Mouse (Mus musculus): Measurements from ENCODE around the gene Pdcd1lg2. TPM values are rescaled to one million over a fixed set of nuclear protein-coding genes. Genes with fewer than 3 reads are reported as not detected.

Pdcd1lg2 gene
- polyA plus RNA-seq, 1 experiment = not detected

- DNase-seq = no peak
Measured at GRCm38 (mm10) chr19:29372621-29373020, 38.1 kb upstream of the Pdcd1lg2 start.

GRCm38 (mm10) chr19:29373438-29373837 lies 37.3 kb upstream of the Pdcd1lg2 start:
- TF ChIP-seq POLR2A (IDR thresholded peaks at IDR 0.05; ENCODE audit: borderline replicate concordance, insufficient read depth, low read length) (no peak), CTCF (IDR thresholded peaks at IDR 0.05; ENCODE audit: borderline replicate concordance, insufficient read depth, low read depth, low read length) (no peak)
- WGBS = 43% methylated on average over 11 of the region's 11 CpGs
- H3K4me3 ChIP-seq (replicated peaks; ENCODE audit: insufficient read depth, low read depth, low read length) = peak overlapping the region; percentile 40
- H3K27me3 ChIP-seq (ENCODE audit: control insufficient read depth, insufficient read depth, low read length) = no peaks in the 10 kb centered on the region
- no peak for DNase-seq
- H3K4me1 ChIP-seq (ENCODE audit: control insufficient read depth, insufficient read depth, low read length) = no peaks in the 10 kb centered on the region
- no peak overlapping the region for H3K27ac ChIP-seq (ENCODE audit: insufficient read depth, low read length)

More at GRCm38 (mm10) chr19:29372621-29373020, 38.1 kb upstream of the Pdcd1lg2 start:
- H3K27ac ChIP-seq (ENCODE audit: insufficient read depth, low read length) = no peak overlapping the region
- TF ChIP-seq CTCF (IDR thresholded peaks at IDR 0.05; ENCODE audit: borderline replicate concordance, insufficient read depth, low read depth, low read length) (no peak), POLR2A (IDR thresholded peaks at IDR 0.05; ENCODE audit: borderline replicate concordance, insufficient read depth, low read length) (no peak)
- no peaks in the 10 kb centered on the region for H3K27me3 ChIP-seq (ENCODE audit: control insufficient read depth, insufficient read depth, low read length)
- H3K4me1 ChIP-seq (ENCODE audit: control insufficient read depth, insufficient read depth, low read length) = no peaks in the 10 kb centered on the region
- WGBS = 82% methylated on average over 3 of the region's 3 CpGs
- no peak overlapping the region for H3K4me3 ChIP-seq (replicated peaks; ENCODE audit: insufficient read depth, low read depth, low read length)

- TF ChIP-seq POLR2A (IDR thresholded peaks at IDR 0.05; ENCODE audit: borderline replicate concordance, insufficient read depth, low read length) = no peak
- TF ChIP-seq CTCF (IDR thresholded peaks at IDR 0.05; ENCODE audit: borderline replicate concordance, insufficient read depth, low read depth, low read length) = no peak
- no peaks in the 10 kb centered on the region for H3K4me1 ChIP-seq (ENCODE audit: control insufficient read depth, insufficient read depth, low read length)
- no peak overlapping the region for H3K4me3 ChIP-seq (replicated peaks; ENCODE audit: insufficient read depth, low read depth, low read length)
- H3K27ac ChIP-seq (ENCODE audit: insufficient read depth, low read length) = no peak overlapping the region
- WGBS = 92% methylated on average over 9 of the region's 9 CpGs
- no peaks in the 10 kb centered on the region for H3K27me3 ChIP-seq (ENCODE audit: control insufficient read depth, insufficient read depth, low read length)
- no peak for DNase-seq
Measured at GRCm38 (mm10) chr19:29374947-29375346, 35.8 kb upstream of the Pdcd1lg2 start.

DNA sequence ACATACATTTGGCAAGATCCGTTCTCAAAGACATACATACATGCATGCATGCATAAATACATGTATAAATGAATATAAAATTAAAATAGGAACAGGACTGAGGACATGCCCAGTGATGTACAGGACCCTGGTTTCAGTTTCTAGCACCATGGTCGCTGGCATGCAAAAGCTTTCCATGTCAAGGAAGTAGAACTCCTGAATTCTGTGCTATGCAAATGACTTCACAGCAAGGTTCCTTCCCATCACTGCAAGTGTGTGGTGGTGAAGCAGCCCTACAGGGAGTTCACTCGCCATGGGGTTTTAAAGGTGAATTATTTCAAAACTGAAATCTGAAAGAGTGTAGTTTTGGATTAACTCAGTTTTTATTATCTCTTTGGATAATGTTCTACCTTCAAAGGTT lies 34.3 kb upstream of the Pdcd1lg2 start:
- no peak for TF ChIP-seq CTCF (IDR thresholded peaks at IDR 0.05; ENCODE audit: borderline replicate concordance, insufficient read depth, low read depth, low read length)
- TF ChIP-seq POLR2A (IDR thresholded peaks at IDR 0.05; ENCODE audit: borderline replicate concordance, insufficient read depth, low read length) = no peak
- Histone ChIP-seq H3K27ac (ENCODE audit: insufficient read depth, low read length) (no peak overlapping the region), H3K4me3 (replicated peaks; ENCODE audit: insufficient read depth, low read depth, low read length) (no peak overlapping the region), H3K4me1 (ENCODE audit: control insufficient read depth, insufficient read depth, low read length) (no peaks in the 10 kb centered on the region), H3K27me3 (ENCODE audit: control insufficient read depth, insufficient read depth, low read length) (no peaks in the 10 kb centered on the region)
- DNase-seq = no peak
- WGBS = 75% methylated on average over 3 of the region's 3 CpGs

GRCm38 (mm10) chr19:29379839-29380603 lies 30.7 kb upstream of the Pdcd1lg2 start:
- Histone ChIP-seq H3K4me1 (ENCODE audit: control insufficient read depth, insufficient read depth, low read length) (no peaks in the 10 kb centered on the region), H3K4me3 (replicated peaks; ENCODE audit: insufficient read depth, low read depth, low read length) (no peak overlapping the region), H3K27me3 (ENCODE audit: control insufficient read depth, insufficient read depth, low read length) (no peaks in the 10 kb centered on the region), H3K27ac (ENCODE audit: insufficient read depth, low read length) (no peak overlapping the region)
- DNase-seq = no peak
- TF ChIP-seq CTCF (IDR thresholded peaks at IDR 0.05; ENCODE audit: borderline replicate concordance, insufficient read depth, low read depth, low read length) (no peak), POLR2A (IDR thresholded peaks at IDR 0.05; ENCODE audit: borderline replicate concordance, insufficient read depth, low read length) (no peak)
- WGBS = 91% methylated on average over 14 of the region's 14 CpGs

GRCm38 (mm10) chr19:29383368-29383767 lies 27.4 kb upstream of the Pdcd1lg2 start:
- no peaks in the 10 kb centered on the region for H3K27me3 ChIP-seq (ENCODE audit: control insufficient read depth, insufficient read depth, low read length)
- TF ChIP-seq POLR2A (IDR thresholded peaks at IDR 0.05; ENCODE audit: borderline replicate concordance, insufficient read depth, low read length) (no peak), CTCF (IDR thresholded peaks at IDR 0.05; ENCODE audit: borderline replicate concordance, insufficient read depth, low read depth, low read length) (no peak)
- 90% methylated on average over 5 of the region's 5 CpGs for WGBS
- no peak for DNase-seq
- H3K27ac ChIP-seq (ENCODE audit: insufficient read depth, low read length) = no peak overlapping the region
- no peak overlapping the region for H3K4me3 ChIP-seq (replicated peaks; ENCODE audit: insufficient read depth, low read depth, low read length)
- no peaks in the 10 kb centered on the region for H3K4me1 ChIP-seq (ENCODE audit: control insufficient read depth, insufficient read depth, low read length)

GRCm38 (mm10) chr19:29384412-29384811 lies 26.3 kb upstream of the Pdcd1lg2 start:
- H3K27me3 ChIP-seq (ENCODE audit: control insufficient read depth, insufficient read depth, low read length) = no peaks in the 10 kb centered on the region
- H3K27ac ChIP-seq (ENCODE audit: insufficient read depth, low read length) = no peak overlapping the region
- H3K4me1 ChIP-seq (ENCODE audit: control insufficient read depth, insufficient read depth, low read length) = no peaks in the 10 kb centered on the region
- no peak for TF ChIP-seq CTCF (IDR thresholded peaks at IDR 0.05; ENCODE audit: borderline replicate concordance, insufficient read depth, low read depth, low read length)
- no peak for TF ChIP-seq POLR2A (IDR thresholded peaks at IDR 0.05; ENCODE audit: borderline replicate concordance, insufficient read depth, low read length)
- H3K4me3 ChIP-seq (replicated peaks; ENCODE audit: insufficient read depth, low read depth, low read length) = no peak overlapping the region
- DNase-seq = no peak
- WGBS = 88% methylated on average over 9 of the region's 9 CpGs

- TF ChIP-seq POLR2A (IDR thresholded peaks at IDR 0.05; ENCODE audit: borderline replicate concordance, insufficient read depth, low read length) (no peak), CTCF (IDR thresholded peaks at IDR 0.05; ENCODE audit: borderline replicate concordance, insufficient read depth, low read depth, low read length) (no peak)
- no peaks in the 10 kb centered on the region for H3K27me3 ChIP-seq (ENCODE audit: control insufficient read depth, insufficient read depth, low read length)
- H3K4me1 ChIP-seq (ENCODE audit: control insufficient read depth, insufficient read depth, low read length) = no peaks in the 10 kb centered on the region
- no peak overlapping the region for H3K4me3 ChIP-seq (replicated peaks; ENCODE audit: insufficient read depth, low read depth, low read length)
- WGBS = 87% methylated on average over 6 of the region's 6 CpGs
- no peak for DNase-seq
- H3K27ac ChIP-seq (ENCODE audit: insufficient read depth, low read length) = no peak overlapping the region
Measured at GRCm38 (mm10) chr19:29384994-29385393, 25.7 kb upstream of the Pdcd1lg2 start.
